Mouse (Mus musculus): ENCODE measurements at regions not wholly inside any gene's neighbourhood (a gene's known extent, or its start where the extent isn't known, plus 50 kb on each side); places are given as distances from the start of the nearest gene placed in this dataset.

GRCm38 (mm10) chr6:50744462-50745166 lies 90.4 kb upstream of the Npvf start:
- TF ChIP-seq POLR2A (IDR thresholded peaks at IDR 0.05; ENCODE audit: low read depth, low read length): no peak
- no peak for TF ChIP-seq CTCF (IDR thresholded peaks at IDR 0.05; ENCODE audit: extremely low read depth, insufficient read length, insufficient replicate concordance, low read depth, low read length)

Data from small intestine, adult 2 months (tissue).